Mouse (Mus musculus): ENCODE measurements at regions not wholly inside any gene's neighbourhood (a gene's known extent, or its start where the extent isn't known, plus 50 kb on each side); places are given as distances from the start of the nearest gene placed in this dataset.

DNA sequence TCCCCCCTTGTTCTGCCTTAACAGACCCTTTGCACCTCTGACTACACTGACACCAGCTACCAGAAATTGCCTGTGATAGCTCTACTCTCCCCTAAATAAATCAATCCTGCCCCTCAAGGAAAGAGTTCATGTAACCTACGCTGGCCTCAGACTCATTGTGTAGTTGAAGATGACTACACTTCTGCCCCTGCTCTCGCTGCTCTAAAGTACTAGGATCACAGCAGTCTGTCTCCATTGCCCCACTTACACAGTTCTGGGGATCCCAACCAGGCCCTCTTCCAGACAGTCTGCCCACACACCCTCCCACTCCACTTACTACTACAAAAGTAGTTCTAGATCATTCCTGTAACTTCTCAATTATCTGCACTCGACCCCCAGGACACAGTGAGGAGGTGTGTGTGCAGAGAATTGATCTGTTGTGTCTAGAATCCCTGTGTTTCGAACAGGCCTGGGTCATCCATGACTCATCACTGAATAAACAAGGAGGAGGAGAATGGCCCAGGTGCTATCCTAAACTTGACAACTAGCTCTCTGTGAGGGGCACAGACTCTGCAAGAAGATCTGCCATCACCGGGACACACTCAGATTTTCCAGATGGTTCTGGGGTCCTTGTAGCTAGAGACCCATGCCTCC, 160.1 kb upstream of the Dynlrb2 start:
- TF ChIP-seq POLR2A (IDR thresholded peaks at IDR 0.05; ENCODE audit: control insufficient read depth, low read depth, low read length), result no peak
- TF ChIP-seq CTCF (IDR thresholded peaks at IDR 0.05; ENCODE audit: control insufficient read depth, insufficient read depth, insufficient replicate concordance, low read depth, low read length), result no peak
- Histone ChIP-seq H3K27ac (ENCODE audit: control insufficient read depth, insufficient read depth, low read depth, low read length) (no peak overlapping the region), H3K4me1 (ENCODE audit: control insufficient read depth, insufficient read depth, low read length) (peaks cover 7% of the 10 kb centered on the region), H3K4me3 (ENCODE audit: control insufficient read depth, low read depth, low read length) (no peak overlapping the region), H3K27me3 (ENCODE audit: control insufficient read depth, insufficient read depth, low read length) (no peaks in the 10 kb centered on the region), H3K36me3 (ENCODE audit: control insufficient read depth, insufficient read depth, low read length) (no peaks in the 10 kb centered on the region)

DNA sequence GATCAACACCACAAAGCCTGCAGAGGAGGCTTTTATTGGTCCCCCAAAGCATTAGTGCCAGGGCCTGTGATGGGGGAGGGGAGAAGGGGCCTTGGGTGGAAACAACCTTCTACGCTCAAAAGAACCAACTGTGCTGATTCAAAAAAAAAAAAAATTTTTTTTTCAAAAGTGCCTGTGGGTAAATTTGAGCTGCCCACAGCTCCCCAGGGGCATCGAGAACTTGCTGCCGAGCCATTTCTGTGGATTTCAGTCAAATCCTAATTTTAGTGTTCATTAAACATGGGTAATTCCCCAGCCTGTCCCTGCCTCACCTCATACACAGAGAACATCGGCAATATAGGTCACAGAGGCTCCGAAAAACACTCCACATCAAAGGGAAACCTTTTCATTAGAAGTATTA, 161.2 kb upstream of the Dynlrb2 start:
- H3K4me3 ChIP-seq (ENCODE audit: control insufficient read depth, low read depth, low read length), result no peak overlapping the region
- TF ChIP-seq CTCF (IDR thresholded peaks at IDR 0.05; ENCODE audit: control insufficient read depth, insufficient read depth, insufficient replicate concordance, low read depth, low read length) (no peak), POLR2A (IDR thresholded peaks at IDR 0.05; ENCODE audit: control insufficient read depth, low read depth, low read length) (no peak)
- no peak overlapping the region for H3K27ac ChIP-seq (ENCODE audit: control insufficient read depth, insufficient read depth, low read depth, low read length)
- peaks cover 7% of the 10 kb centered on the region for H3K4me1 ChIP-seq (ENCODE audit: control insufficient read depth, insufficient read depth, low read length)
- H3K27me3 ChIP-seq (ENCODE audit: control insufficient read depth, insufficient read depth, low read length), result no peaks in the 10 kb centered on the region
- no peaks in the 10 kb centered on the region for H3K36me3 ChIP-seq (ENCODE audit: control insufficient read depth, insufficient read depth, low read length)

GRCm38 (mm10) chr8:116334772-116335171, 170.0 kb upstream of the Dynlrb2 start:
- no peaks in the 10 kb centered on the region for H3K4me1 ChIP-seq (ENCODE audit: control insufficient read depth, insufficient read depth, low read length)
- H3K27ac ChIP-seq (ENCODE audit: control insufficient read depth, insufficient read depth, low read depth, low read length), result no peak overlapping the region
- no peaks in the 10 kb centered on the region for H3K36me3 ChIP-seq (ENCODE audit: control insufficient read depth, insufficient read depth, low read length)
- TF ChIP-seq POLR2A (IDR thresholded peaks at IDR 0.05; ENCODE audit: control insufficient read depth, low read depth, low read length) (no peak), CTCF (IDR thresholded peaks at IDR 0.05; ENCODE audit: control insufficient read depth, insufficient read depth, insufficient replicate concordance, low read depth, low read length) (no peak)
- no peaks in the 10 kb centered on the region for H3K27me3 ChIP-seq (ENCODE audit: control insufficient read depth, insufficient read depth, low read length)
- H3K4me3 ChIP-seq (ENCODE audit: control insufficient read depth, low read depth, low read length), result no peak overlapping the region

DNA sequence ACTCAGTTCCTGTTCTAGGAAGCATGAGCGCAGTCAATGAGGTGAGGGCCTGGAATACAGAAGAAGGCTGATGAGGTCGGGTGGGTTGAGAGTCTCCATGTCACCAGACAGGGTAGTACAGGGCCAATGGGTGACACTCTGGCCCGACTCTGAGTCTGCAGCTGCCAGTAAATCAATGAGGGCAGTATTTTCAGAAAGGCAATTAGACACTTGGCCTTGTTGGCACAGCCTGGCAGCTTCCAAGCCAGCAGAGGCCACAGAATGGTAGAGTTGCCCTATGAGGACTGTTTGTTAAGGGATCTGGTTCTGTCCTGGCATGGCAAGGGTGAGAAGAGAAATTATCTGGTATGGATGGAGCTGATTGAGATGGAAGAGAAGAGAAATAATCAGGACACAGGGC, 170.7 kb upstream of the Dynlrb2 start:
- Histone ChIP-seq H3K36me3 (ENCODE audit: control insufficient read depth, insufficient read depth, low read length) (no peaks in the 10 kb centered on the region), H3K4me3 (ENCODE audit: control insufficient read depth, low read depth, low read length) (no peak overlapping the region), H3K27me3 (ENCODE audit: control insufficient read depth, insufficient read depth, low read length) (no peaks in the 10 kb centered on the region), H3K4me1 (ENCODE audit: control insufficient read depth, insufficient read depth, low read length) (no peaks in the 10 kb centered on the region), H3K27ac (ENCODE audit: control insufficient read depth, insufficient read depth, low read depth, low read length) (no peak overlapping the region)
- TF ChIP-seq CTCF (IDR thresholded peaks at IDR 0.05; ENCODE audit: control insufficient read depth, insufficient read depth, insufficient replicate concordance, low read depth, low read length) (no peak), POLR2A (IDR thresholded peaks at IDR 0.05; ENCODE audit: control insufficient read depth, low read depth, low read length) (no peak)

DNA sequence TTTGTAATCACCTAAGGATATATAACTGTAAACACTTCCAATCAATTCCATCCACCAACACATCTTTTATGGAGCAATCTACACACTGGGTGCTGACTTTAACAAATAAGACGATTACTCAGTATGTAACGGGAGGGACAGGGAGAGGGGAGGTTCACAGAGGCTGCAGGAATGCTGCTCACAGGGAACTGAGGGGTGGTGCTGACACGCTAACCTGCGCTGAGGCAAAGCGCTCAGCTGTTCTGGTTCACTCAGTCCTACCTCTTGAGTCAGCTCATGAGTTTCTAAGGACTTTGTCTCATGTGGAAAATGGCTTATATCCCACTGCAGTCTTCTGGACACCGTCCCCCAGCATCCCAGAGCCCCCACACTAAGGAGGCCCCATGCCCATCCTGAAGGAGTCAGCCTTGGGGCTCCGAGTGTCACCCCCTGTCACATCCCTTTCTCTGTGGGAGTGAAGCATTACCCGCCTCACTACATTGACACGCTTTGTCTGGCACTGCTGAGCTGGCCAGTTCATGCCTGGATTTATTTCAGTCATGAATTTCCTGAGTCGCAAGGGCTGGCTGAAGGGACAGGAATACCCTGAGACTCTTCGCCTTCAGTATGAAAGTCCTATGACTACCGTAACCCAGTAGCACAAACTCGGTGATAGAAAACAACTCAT, 184.6 kb upstream of the Dynlrb2 start:
- Histone ChIP-seq H3K4me1 (ENCODE audit: control insufficient read depth, insufficient read depth, low read length) (peaks cover 4% of the 10 kb centered on the region), H3K27me3 (ENCODE audit: control insufficient read depth, insufficient read depth, low read length) (no peaks in the 10 kb centered on the region), H3K4me3 (ENCODE audit: control insufficient read depth, low read depth, low read length) (no peak overlapping the region), H3K36me3 (ENCODE audit: control insufficient read depth, insufficient read depth, low read length) (no peaks in the 10 kb centered on the region), H3K27ac (ENCODE audit: control insufficient read depth, insufficient read depth, low read depth, low read length) (no peak overlapping the region)
- TF ChIP-seq POLR2A (IDR thresholded peaks at IDR 0.05; ENCODE audit: control insufficient read depth, low read depth, low read length) (no peak), CTCF (IDR thresholded peaks at IDR 0.05; ENCODE audit: control insufficient read depth, insufficient read depth, insufficient replicate concordance, low read depth, low read length) (no peak)

GRCm38 (mm10) chr8:116315410-116315809, 189.4 kb upstream of the Dynlrb2 start:
- no peak overlapping the region for H3K27ac ChIP-seq (ENCODE audit: control insufficient read depth, insufficient read depth, low read depth, low read length)
- H3K4me3 ChIP-seq (ENCODE audit: control insufficient read depth, low read depth, low read length), result no peak overlapping the region
- TF ChIP-seq POLR2A (IDR thresholded peaks at IDR 0.05; ENCODE audit: control insufficient read depth, low read depth, low read length) (no peak), CTCF (IDR thresholded peaks at IDR 0.05; ENCODE audit: control insufficient read depth, insufficient read depth, insufficient replicate concordance, low read depth, low read length) (no peak)
- peaks cover 12% of the 10 kb centered on the region for H3K4me1 ChIP-seq (ENCODE audit: control insufficient read depth, insufficient read depth, low read length)
- H3K36me3 ChIP-seq (ENCODE audit: control insufficient read depth, insufficient read depth, low read length), result no peaks in the 10 kb centered on the region
- no peaks in the 10 kb centered on the region for H3K27me3 ChIP-seq (ENCODE audit: control insufficient read depth, insufficient read depth, low read length)

DNA sequence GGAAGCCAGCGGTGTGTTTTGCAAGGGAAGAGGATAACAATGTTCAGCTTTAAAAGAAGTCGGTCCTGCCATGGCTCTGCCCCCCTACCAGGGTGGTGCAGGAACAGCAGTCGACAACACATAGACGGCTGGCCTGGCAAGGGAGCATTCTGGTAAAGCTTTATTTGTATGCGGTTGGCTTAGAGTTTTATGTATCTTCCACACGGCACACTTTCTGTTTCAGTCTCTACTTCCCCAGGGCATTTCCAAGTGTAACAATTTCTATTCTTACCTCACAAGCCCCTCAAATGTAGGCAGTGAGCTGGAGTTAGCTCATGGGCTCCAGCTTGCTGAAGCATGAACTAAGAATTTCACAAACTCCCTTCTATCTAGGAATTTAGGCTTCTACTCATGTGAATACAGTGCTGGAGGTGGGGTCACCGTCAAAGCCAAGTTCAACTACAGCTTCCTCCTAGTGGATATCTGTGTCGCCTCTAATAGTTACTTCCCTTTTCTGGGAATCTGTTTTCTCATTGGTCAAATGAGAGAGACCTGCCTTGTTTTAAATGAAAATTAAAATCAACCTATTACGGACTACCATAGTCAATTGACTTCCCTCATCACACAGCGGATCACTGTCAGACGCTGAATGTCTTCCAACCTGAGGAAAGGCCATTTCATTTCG, 190.2 kb upstream of the Dynlrb2 start:
- TF ChIP-seq POLR2A (IDR thresholded peaks at IDR 0.05; ENCODE audit: control insufficient read depth, low read depth, low read length) (no peak), CTCF (IDR thresholded peaks at IDR 0.05; ENCODE audit: control insufficient read depth, insufficient read depth, insufficient replicate concordance, low read depth, low read length) (no peak)
- Histone ChIP-seq H3K4me1 (ENCODE audit: control insufficient read depth, insufficient read depth, low read length) (peaks cover 12% of the 10 kb centered on the region), H3K4me3 (ENCODE audit: control insufficient read depth, low read depth, low read length) (no peak overlapping the region), H3K27ac (ENCODE audit: control insufficient read depth, insufficient read depth, low read depth, low read length) (no peak overlapping the region), H3K36me3 (ENCODE audit: control insufficient read depth, insufficient read depth, low read length) (no peaks in the 10 kb centered on the region), H3K27me3 (ENCODE audit: control insufficient read depth, insufficient read depth, low read length) (no peaks in the 10 kb centered on the region)
